Mouse (Mus musculus) liver, embryonic 11.5 days (tissue): ENCODE results near the gene Lsmem1. TPM values are rescaled to one million over a fixed set of nuclear protein-coding genes. Genes with fewer than 3 reads are reported as not detected.

Experiments
- ATAC-seq: fragments of 200-750 bp; cut with Nextera tagmentation; replicated peaks from 2 replicates; pipeline ENCODE4 v1.8.0; 2017; ENCODE audit warnings: moderate number of reproducible peaks, mild to moderate bottlenecking, moderate TSS enrichment, moderate library complexity; ENCODE audit not compliant: low FRiP score
- DNase-seq: peaks from one replicate; pipeline ENCODE4 v3.0.0-alpha.2; 2017; ENCODE audit warnings: low spot score
- H3K27ac ChIP-seq: fragments of 300-500 bp; sonication (generic); 2 replicates; pipeline ENCODE4 v1.5.1; 2014; ENCODE audit warnings: mild to moderate bottlenecking, low read depth, low read length, control low read depth
- H3K27me3 ChIP-seq: fragments of 300-500 bp; sonication (generic); replicated peaks from 2 replicates; pipeline ENCODE4 v1.6.1; 2014; ENCODE audit warnings: low read length, mixed read lengths; ENCODE audit not compliant: control insufficient read depth, insufficient read depth
- H3K36me3 ChIP-seq: fragments of 300-500 bp; sonication (generic); 2 replicates; pipeline ENCODE4 v1.6.1; 2014; ENCODE audit warnings: mild to moderate bottlenecking, low read length, moderate library complexity, mixed read lengths; ENCODE audit not compliant: control insufficient read depth, insufficient read depth
- H3K4me1 ChIP-seq: fragments of 300-500 bp; sonication (generic); replicated peaks from 2 replicates; pipeline ENCODE4 v1.6.1; 2014; ENCODE audit warnings: low read length, mixed read lengths; ENCODE audit not compliant: control insufficient read depth, insufficient read depth
- H3K4me2 ChIP-seq: fragments of 300-500 bp; sonication (generic); 2 replicates; pipeline ENCODE4 v1.6.1; 2014; ENCODE audit warnings: mild to moderate bottlenecking, control low read depth, moderate library complexity
- H3K4me3 ChIP-seq: fragments of 300-500 bp; sonication (generic); 2 replicates; pipeline ENCODE4 v1.5.1; 2014; ENCODE audit warnings: low read depth, low read length, control low read depth
- H3K9ac ChIP-seq: fragments of 300-500 bp; sonication (generic); 2 replicates; pipeline ENCODE4 v1.6.1; 2014; ENCODE audit warnings: low read depth, low read length, control low read depth
- H3K9me3 ChIP-seq: fragments of 300-500 bp; sonication (generic); 2 replicates; pipeline ENCODE4 v1.6.1; 2016; ENCODE audit warnings: low read length, inconsistent platforms, mixed read lengths; ENCODE audit not compliant: control insufficient read depth
- WGBS: fragments of 180-500 bp; shearing (Covaris S2); extraction: QIAGEN DNeasy Blood & Tissue Kit; methylation state at CpG from one replicate; pipeline ENCODE4 v1.1.7; 2014; 5-methylcytosine and 5-hydroxymethylcytosine counted together
- polyA plus RNA-seq: library from polyadenylated mRNA; unstranded; fragments of >200 nt; fragmentation: Nextera tagmentation; extraction: Ambion mirVana; gene quantifications from 2 replicates; pipeline ENCODE4 v1.2.1, GENCODE M21; 2014

Gene Lsmem1
- polyA plus RNA-seq, 1 experiment from 2014 or later: 0.14 TPM

GRCm38 (mm10) chr12:40239161-40239560 lies 39.9 kb upstream of the Lsmem1 start:
- no peak overlapping the region for H3K4me2 ChIP-seq
- H3K9me3 ChIP-seq: no peaks in the 10 kb centered on the region
- H3K4me3 ChIP-seq: no peak overlapping the region
- H3K36me3 ChIP-seq: no peaks in the 10 kb centered on the region
- H3K9ac ChIP-seq: no peak overlapping the region
- no peak overlapping the region for H3K27ac ChIP-seq
- 92% methylated on average over 7 of the region's 7 CpGs for WGBS
- no peaks in the 10 kb centered on the region for H3K4me1 ChIP-seq
- no peak for DNase-seq
- ATAC-seq: no peak
- no peaks in the 10 kb centered on the region for H3K27me3 ChIP-seq

GRCm38 (mm10) chr12:40232231-40232630 lies 32.9 kb upstream of the Lsmem1 start:
- H3K4me2 ChIP-seq: no peak overlapping the region
- no peaks in the 10 kb centered on the region for H3K4me1 ChIP-seq
- no peaks in the 10 kb centered on the region for H3K27me3 ChIP-seq
- H3K36me3 ChIP-seq: no peaks in the 10 kb centered on the region
- no peaks in the 10 kb centered on the region for H3K9me3 ChIP-seq
- H3K9ac ChIP-seq: no peak overlapping the region
- H3K27ac ChIP-seq: no peak overlapping the region
- H3K4me3 ChIP-seq: no peak overlapping the region
- ATAC-seq (no peak), DNase-seq (no peak)
- 74% methylated on average over 1 of the region's 1 CpGs for WGBS

- Histone ChIP-seq H3K4me2 (no peak overlapping the region), H3K9me3 (no peaks in the 10 kb centered on the region), H3K27me3 (no peaks in the 10 kb centered on the region), H3K4me3 (no peak overlapping the region), H3K27ac (no peak overlapping the region), H3K36me3 (no peaks in the 10 kb centered on the region), H3K4me1 (no peaks in the 10 kb centered on the region), H3K9ac (no peak overlapping the region)
- ATAC-seq (no peak), DNase-seq (no peak)
- 84% methylated on average over 2 of the region's 2 CpGs for WGBS
Measured at GRCm38 (mm10) chr12:40231632-40232031, 32.3 kb upstream of the Lsmem1 start.

- Histone ChIP-seq H3K9ac (no peak overlapping the region), H3K36me3 (no peaks in the 10 kb centered on the region), H3K27ac (no peak overlapping the region), H3K4me3 (no peak overlapping the region), H3K27me3 (no peaks in the 10 kb centered on the region), H3K4me1 (peaks cover 8% of the 10 kb centered on the region; the same call in 1 of the 2 replicates), H3K4me2 (peak overlapping the region; percentile 67; the same call in 1 of the 2 replicates), H3K9me3 (no peaks in the 10 kb centered on the region)
- no peak for DNase-seq
- WGBS: 92% methylated on average over 9 of the region's 9 CpGs
- no peak for ATAC-seq
Measured at GRCm38 (mm10) chr12:40224171-40224880, 25.0 kb upstream of the Lsmem1 start.

GRCm38 (mm10) chr12:40223676-40224075 lies 24.4 kb upstream of the Lsmem1 start:
- H3K36me3 ChIP-seq: no peaks in the 10 kb centered on the region
- H3K27ac ChIP-seq: 0 out of 2 replicates have a peak overlapping the region, but pooled peaks have one; percentile 16
- H3K9ac ChIP-seq: peak overlapping the region; percentile 60
- DNase-seq: no peak
- H3K4me2 ChIP-seq: peak overlapping the region; percentile 67
- H3K9me3 ChIP-seq: no peaks in the 10 kb centered on the region
- WGBS: 48% methylated on average over 10 of the region's 10 CpGs
- no peaks in the 10 kb centered on the region for H3K27me3 ChIP-seq
- peaks cover 8% of the 10 kb centered on the region; the same call in 1 of the 2 replicates for H3K4me1 ChIP-seq
- no peak for ATAC-seq
- peak overlapping the region; percentile 94 for H3K4me3 ChIP-seq

GRCm38 (mm10) chr12:40223082-40223619 lies 23.9 kb upstream of the Lsmem1 start:
- Histone ChIP-seq H3K36me3 (no peaks in the 10 kb centered on the region), H3K4me1 (peaks cover 8% of the 10 kb centered on the region; the same call in 1 of the 2 replicates), H3K27me3 (no peaks in the 10 kb centered on the region), H3K4me2 (peak overlapping the region; percentile 67), H3K9ac (peak overlapping the region; percentile 97), H3K4me3 (peak overlapping the region; percentile 94), H3K9me3 (no peaks in the 10 kb centered on the region), H3K27ac (peak overlapping the region; percentile 93)
- ATAC-seq (peak; percentile 98), DNase-seq (peak; percentile 98)
- under 1% methylated on average over 43 of the region's 47 CpGs for WGBS

- ATAC-seq (peak; percentile 90), DNase-seq (peak; percentile 90)
- no peaks in the 10 kb centered on the region for H3K27me3 ChIP-seq
- under 1% methylated on average over 81 of the region's 81 CpGs for WGBS
- peak overlapping the region; percentile 67 for H3K4me2 ChIP-seq
- H3K4me3 ChIP-seq: peak overlapping the region; percentile 94
- peak overlapping the region; percentile 97 for H3K9ac ChIP-seq
- peak overlapping the region; percentile 93 for H3K27ac ChIP-seq
- H3K4me1 ChIP-seq: peaks cover 8% of the 10 kb centered on the region; the same call in 1 of the 2 replicates
- H3K9me3 ChIP-seq: no peaks in the 10 kb centered on the region
- no peaks in the 10 kb centered on the region for H3K36me3 ChIP-seq
Measured at GRCm38 (mm10) chr12:40222251-40223081, 23.2 kb upstream of the Lsmem1 start.

- H3K27ac ChIP-seq: peak overlapping the region; percentile 93; the same call in 1 of the 2 replicates
- H3K9me3 ChIP-seq: no peaks in the 10 kb centered on the region
- DNase-seq (no peak), ATAC-seq (no peak)
- H3K4me1 ChIP-seq: peaks cover 8% of the 10 kb centered on the region; the same call in 1 of the 2 replicates
- peak overlapping the region; percentile 94 for H3K4me3 ChIP-seq
- H3K36me3 ChIP-seq: 0 out of 2 replicates have a peak, but pooled peaks cover 3% of the 10 kb centered on the region
- 17% methylated on average over 5 of the region's 5 CpGs for WGBS
- H3K9ac ChIP-seq: peak overlapping the region; percentile 97
- H3K27me3 ChIP-seq: no peaks in the 10 kb centered on the region
- H3K4me2 ChIP-seq: peak overlapping the region; percentile 67
Measured at GRCm38 (mm10) chr12:40221611-40222010, 22.3 kb upstream of the Lsmem1 start.
